Mouse (Mus musculus): Measurements from ENCODE around the gene Gucy1b1. TPM values are rescaled to one million over a fixed set of nuclear protein-coding genes. Genes with fewer than 3 reads are reported as not detected.

Gene Gucy1b1
- total RNA-seq (2021) = 100 to 1,000 TPM; 193 to 201 TPM
- long read RNA-seq, experiment 1, transcript Gucy1b1-201 (14 exons, 3,223 nt) = major isoform, 169 of 184 reads
- long read RNA-seq, experiment 1, partial matches to known transcripts = 7 of 184 reads
- long read RNA-seq, experiment 1, other reads (novel, unspliced or antisense) = 8 of 184 reads
- long read RNA-seq, experiment 2, transcript Gucy1b1-201 (14 exons, 3,223 nt) = major isoform, 112 of 130 reads
- long read RNA-seq, experiment 2, partial matches to known transcripts = 8 of 130 reads
- long read RNA-seq, experiment 2, other reads (novel, unspliced or antisense) = 8 of 130 reads

GRCm38 (mm10) chr3:82074201-82074851 lies at the start of gene Gucy1b1:
Gucy1b1 (minus strand) TSS chr3:82074689.
- peak; percentile 89 to 95 for DNase-seq (ENCODE audit: low spot score in 2 of 2)
- intact Hi-C loops (cut with DNase I) = loop anchor here (5.0 kb wide), 1 partner anchor 68 kb away; no protein-coding TSS in a partner anchor

DNA sequence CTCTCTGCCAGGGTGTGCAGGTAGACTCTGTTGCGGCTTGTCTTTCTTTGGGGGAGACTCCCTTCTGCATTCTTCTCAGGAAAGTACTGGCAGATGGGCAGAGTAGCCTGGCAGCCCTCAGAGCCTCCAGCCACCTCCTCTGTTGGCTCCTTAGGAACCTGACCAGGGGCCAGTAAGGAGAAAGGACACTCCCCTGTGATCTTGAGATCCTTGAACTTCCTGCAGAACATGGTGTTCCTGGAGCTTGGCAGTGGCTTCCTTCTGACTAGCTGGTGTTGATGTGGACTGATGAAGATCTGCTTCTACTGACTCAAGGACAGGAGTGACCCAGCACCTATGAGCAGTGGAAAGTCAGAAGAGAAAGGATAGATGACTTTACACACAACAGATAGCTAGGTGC lies 44.4 kb upstream of the Gucy1b1 start:
- intact Hi-C loops (cut with DNase I) = no loop called here
- no peak for DNase-seq (ENCODE audit: low spot score in 2 of 2)

DNA sequence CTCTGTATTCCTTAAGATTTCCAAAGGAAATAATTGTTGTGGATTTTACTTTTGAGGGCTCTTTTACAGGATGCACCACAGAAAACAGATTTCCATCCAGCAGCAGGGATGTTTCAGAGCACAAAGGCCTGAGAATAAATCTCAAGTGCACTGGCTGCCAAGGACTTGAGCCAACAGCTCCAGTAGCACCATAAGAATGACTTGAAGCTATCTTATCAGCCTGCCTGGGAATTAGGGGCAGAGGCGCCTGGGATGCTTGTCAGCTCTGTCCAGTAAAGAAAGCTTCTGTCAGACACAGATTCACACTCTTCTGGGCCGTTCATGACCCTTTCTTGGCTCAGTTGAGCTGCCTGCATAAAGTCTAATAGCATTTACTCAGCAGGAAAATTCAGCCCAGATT lies 38.0 kb upstream of the Gucy1b1 start:
- DNase-seq (ENCODE audit: low spot score in 2 of 2) = no peak
- intact Hi-C loops (cut with DNase I) = no loop called here

DNA sequence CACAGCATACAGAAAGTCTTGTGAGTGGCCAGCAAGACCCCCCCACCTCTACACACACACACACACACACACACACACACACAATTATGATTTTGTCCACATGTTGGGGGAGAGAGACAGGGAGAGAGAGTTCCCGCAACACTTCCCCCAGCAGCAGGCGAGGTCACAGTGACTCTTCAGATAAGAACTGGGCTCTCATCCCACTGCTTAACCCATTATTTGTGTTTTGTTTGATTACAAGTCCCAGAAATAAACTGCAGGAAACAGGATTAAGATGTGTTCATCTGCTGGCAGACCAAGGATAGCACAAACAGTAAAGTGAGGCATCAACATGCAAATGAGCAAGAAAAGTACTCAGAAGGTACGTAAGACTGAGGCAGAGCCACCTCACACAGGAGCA lies 37.5 kb upstream of the Gucy1b1 start:
- intact Hi-C loops (cut with DNase I) = no loop called here
- no peak for DNase-seq (ENCODE audit: low spot score in 2 of 2)

DNA sequence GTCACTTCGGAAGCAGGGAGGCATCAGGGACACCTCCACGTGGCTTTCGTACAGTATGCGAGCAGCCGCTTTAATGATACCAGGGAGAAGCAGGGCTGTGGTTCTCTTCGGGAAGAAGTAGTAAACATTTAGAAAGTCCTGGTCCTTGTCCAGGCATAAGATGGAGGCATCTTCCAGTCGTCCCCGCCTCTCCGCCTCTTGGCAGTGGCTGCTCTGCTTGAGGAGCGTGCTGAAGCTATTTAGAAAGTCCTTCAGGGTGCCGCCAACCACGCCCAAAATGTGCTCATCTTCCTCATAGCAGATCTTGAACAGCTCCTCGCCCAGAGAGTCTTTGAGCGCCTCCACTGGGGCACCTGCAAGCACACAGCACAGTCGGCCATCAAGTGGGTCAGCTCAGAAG lies 34.5 kb upstream of the Gucy1b1 start:
- no peak for DNase-seq (ENCODE audit: low spot score in 2 of 2)
- intact Hi-C loops (cut with DNase I) = no loop called here

- peak in 1 of 2 experiments; percentile 20 for DNase-seq (ENCODE audit: low spot score in 2 of 2)
- intact Hi-C loops (cut with DNase I) = no loop called here
Measured at GRCm38 (mm10) chr3:82104229-82104628, 29.7 kb upstream of the Gucy1b1 start.

DNA sequence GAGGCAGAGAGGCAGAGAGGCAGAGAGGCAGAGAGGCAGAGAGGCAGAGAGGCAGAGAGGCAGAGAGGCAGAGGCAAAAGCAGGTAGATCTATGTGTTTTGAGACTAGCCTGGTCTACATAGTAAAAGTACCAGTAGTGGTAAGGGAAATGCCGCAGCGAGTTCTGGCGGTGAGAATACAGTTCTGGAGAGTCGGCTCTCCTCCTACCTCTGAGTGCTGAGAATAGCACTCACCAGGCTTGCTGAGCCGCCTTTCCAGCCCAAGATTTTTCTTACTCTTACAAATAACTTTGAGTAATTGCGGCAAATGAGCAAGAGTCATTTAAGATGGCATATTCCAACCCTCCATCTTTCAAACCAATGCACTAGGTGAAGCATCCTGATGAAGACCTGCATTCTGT lies 24.6 kb upstream of the Gucy1b1 start:
- intact Hi-C loops (cut with DNase I) = no loop called here
- no peak for DNase-seq (ENCODE audit: low spot score in 2 of 2)

DNA sequence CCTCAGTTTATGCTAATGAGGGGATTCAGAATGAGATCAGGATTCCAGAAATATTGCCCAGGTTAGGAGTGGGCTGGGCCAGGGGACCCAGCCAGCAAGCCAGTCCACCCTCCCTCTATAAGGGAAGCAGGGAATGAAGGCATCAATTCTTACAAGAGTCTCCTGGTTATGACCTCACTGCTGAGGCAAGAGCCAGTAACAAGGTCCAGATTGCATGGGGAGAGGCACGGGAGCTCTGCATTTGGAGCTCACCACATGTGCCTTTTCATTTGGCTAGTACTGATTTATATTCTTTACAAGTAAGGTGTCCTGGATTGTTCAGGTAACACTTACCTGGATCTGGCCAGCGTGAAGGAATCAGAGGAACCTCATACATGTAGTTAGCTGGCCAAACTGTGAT lies 22.3 kb upstream of the Gucy1b1 start:
- intact Hi-C loops (cut with DNase I) = no loop called here
- DNase-seq (ENCODE audit: low spot score in 2 of 2) = no peak

DNA sequence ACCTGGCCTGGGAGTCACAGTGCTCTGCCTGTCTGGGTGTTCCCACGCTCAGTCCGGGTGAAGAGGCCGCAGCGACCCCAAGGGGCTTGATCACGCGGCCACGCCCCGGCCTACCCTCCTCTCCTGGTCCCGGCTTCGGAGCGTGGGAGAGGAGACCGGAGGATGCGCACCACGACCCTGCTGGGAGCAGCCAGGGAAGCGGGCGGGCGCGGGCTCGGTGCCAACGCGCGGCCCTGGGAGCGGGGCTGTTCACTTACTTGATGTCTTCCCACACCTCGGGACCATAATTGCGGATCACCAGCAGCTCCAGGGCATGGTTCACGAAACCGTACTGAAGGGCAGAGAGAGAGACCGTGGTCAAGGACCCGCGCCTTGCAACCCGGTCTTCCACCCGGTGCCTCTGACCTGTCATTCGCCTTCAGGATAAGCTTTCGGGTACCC lies 728 bp downstream of the Gucy1b1 start:
- intact Hi-C loops (cut with DNase I) = loop anchor here (5.0 kb wide), 1 partner anchor 69 kb away; no protein-coding TSS in a partner anchor
- DNase-seq (ENCODE audit: low spot score in 2 of 2) = peak; percentile 77 to 78

DNA sequence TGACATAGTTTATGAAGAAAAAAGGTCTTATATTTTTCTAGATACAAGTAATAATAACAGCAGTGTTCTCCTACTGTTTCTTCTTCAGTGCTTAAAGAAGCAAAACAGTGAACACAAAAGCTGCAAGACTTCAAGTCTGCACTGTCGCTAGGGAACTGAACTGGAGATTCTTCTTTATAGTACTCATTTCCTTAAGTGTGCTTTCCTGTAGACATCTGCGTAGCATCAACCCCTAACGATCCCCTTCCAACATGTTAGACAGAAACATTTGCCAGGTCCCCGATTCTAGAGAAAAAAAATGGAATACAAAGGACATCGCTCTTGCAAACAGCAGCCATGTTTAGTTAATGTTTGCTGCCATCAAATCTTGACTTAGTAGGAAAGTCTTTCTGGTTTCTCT lies 6.7 kb downstream of the Gucy1b1 start:
- intact Hi-C loops (cut with DNase I) = no loop called here
- DNase-seq (ENCODE audit: low spot score in 2 of 2) = no peak

GRCm38 (mm10) chr3:82061402-82062180 lies 12.9 kb downstream of the Gucy1b1 start:
- intact Hi-C loops (cut with DNase I) = no loop called here
- DNase-seq (ENCODE audit: low spot score in 2 of 2) = peak in 1 of 2 experiments; percentile 6

- intact Hi-C loops (cut with DNase I) = no loop called here
- no peak for DNase-seq (ENCODE audit: low spot score in 2 of 2)
Measured at GRCm38 (mm10) chr3:82057201-82057600, 17.3 kb downstream of the Gucy1b1 start.

GRCm38 (mm10) chr3:82054283-82054974 lies 20.1 kb downstream of the Gucy1b1 start:
- intact Hi-C loops (cut with DNase I) = no loop called here
- no peak for DNase-seq (ENCODE audit: low spot score in 2 of 2)

GRCm38 (mm10) chr3:82052029-82052428 lies 22.5 kb downstream of the Gucy1b1 start:
- intact Hi-C loops (cut with DNase I) = no loop called here
- no peak for DNase-seq (ENCODE audit: low spot score in 2 of 2)

DNA sequence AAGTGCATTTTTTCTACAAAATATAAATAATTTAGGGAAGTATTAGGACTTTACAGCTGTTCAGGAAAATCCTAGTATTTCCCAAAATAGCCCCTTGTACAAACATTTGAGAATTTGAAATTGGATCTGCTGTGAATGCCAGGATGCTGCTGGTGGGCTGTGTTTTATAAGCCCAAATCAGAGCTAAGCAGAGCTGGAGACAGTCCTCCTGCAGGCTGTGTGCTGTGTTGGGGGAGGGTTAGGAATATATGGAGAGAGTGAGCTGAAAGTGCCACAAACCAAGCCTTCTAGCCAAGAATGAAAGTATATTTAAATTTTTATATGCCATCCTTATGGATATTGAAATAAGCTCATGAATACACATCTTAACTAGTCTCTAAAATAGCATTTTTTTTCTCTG lies 23.0 kb downstream of the Gucy1b1 start:
- intact Hi-C loops (cut with DNase I) = no loop called here
- DNase-seq (ENCODE audit: low spot score in 2 of 2) = peak in 1 of 2 experiments; percentile 45

DNA sequence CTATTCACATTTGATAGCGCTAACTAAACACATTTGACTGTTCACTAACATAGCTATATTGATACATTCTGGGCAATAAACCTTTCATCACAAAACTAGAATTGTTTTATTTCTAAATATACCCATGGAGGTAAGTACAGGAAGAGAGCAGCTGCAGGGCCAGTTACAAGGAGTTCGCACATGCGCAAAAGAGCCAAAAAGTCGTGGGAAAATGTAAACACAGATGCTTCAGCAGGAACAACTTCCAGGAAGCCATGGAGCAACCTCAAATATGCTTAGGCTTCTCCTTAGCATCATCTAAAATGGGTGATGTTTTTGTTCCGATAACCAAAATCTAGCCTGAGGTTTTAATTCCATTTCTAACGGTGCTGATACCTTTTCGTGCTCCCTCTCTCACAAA lies 25.8 kb downstream of the Gucy1b1 start:
- no peak for DNase-seq (ENCODE audit: low spot score in 2 of 2)
- intact Hi-C loops (cut with DNase I) = loop anchor here (5.0 kb wide), 1 partner anchor 304 kb away; no protein-coding TSS in a partner anchor

DNA sequence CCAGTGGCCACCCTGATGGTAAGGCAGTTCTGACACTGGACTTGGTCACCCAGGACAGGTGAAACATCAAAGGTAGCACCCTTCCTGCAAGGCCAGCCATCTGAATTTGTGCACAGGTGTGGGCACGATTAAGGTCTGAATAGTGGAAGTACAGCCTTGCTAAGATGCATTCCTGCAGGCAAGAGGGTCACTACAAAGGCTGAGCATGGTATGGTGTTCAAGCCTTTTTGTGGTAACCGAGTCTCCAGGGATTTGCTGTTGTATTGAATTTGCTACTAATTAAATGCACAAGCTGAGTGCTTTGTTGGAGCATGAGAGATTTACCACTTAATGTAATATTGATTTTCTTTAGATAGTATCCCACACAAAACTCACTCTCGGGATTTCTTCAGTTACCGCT lies 26.4 kb downstream of the Gucy1b1 start:
- intact Hi-C loops (cut with DNase I) = loop anchor here (5.0 kb wide), 1 partner anchor 304 kb away; no protein-coding TSS in a partner anchor
- no peak for DNase-seq (ENCODE audit: low spot score in 2 of 2)

- peak; percentile 52 to 64 for DNase-seq (ENCODE audit: low spot score in 2 of 2)
- intact Hi-C loops (cut with DNase I) = loop anchor here (2.0 to 5.0 kb wide), 2 partner anchors 286 to 305 kb away; no protein-coding TSS in a partner anchor
Measured at GRCm38 (mm10) chr3:82047100-82047753, 27.3 kb downstream of the Gucy1b1 start.

GRCm38 (mm10) chr3:82046087-82046486 lies 28.4 kb downstream of the Gucy1b1 start:
- intact Hi-C loops (cut with DNase I) = loop anchor here (2.0 to 5.0 kb wide), 2 partner anchors 287 to 306 kb away; no protein-coding TSS in a partner anchor
- peak; percentile 36 to 47 for DNase-seq (ENCODE audit: low spot score in 2 of 2)
